Mouse (Mus musculus) left cerebral cortex, adult 9 months (tissue): Measurements from ENCODE around the gene Irf6.

ENCODE experiments used
- DNase-seq, 2 experiments: peaks; one replicate each; pipeline ENCODE4 v3.0.0; 2022; ENCODE audit warnings: low spot score in 2 of 2

Irf6 gene

GRCm38 (mm10) chr1:193152872-193153271 is at the start of gene Irf6:
Gene Irf6, plus strand, starts transcription at chr1:193153111.
- DNase-seq: no peak

GRCm38 (mm10) chr1:193112093-193112492 is 40.8 kb upstream of the Irf6 start:
- DNase-seq: no peak

GRCm38 (mm10) chr1:193122793-193123192 is 30.1 kb upstream of the Irf6 start:
- DNase-seq: peak; percentile 51 to 59

GRCm38 (mm10) chr1:193123290-193123689 is 29.6 kb upstream of the Irf6 start:
- DNase-seq: no peak

GRCm38 (mm10) chr1:193125835-193126234 is 27.1 kb upstream of the Irf6 start:
- DNase-seq: no peak

- DNase-seq: no peak
Measured at GRCm38 (mm10) chr1:193128055-193128454, 24.9 kb upstream of the Irf6 start.

GRCm38 (mm10) chr1:193129321-193129720 is 23.6 kb upstream of the Irf6 start:
- DNase-seq: no peak

GRCm38 (mm10) chr1:193129786-193130455 is 23.0 kb upstream of the Irf6 start, which contains the start of gene Diexf:
Gene Diexf, minus strand, starts transcription at chr1:193130272.
- DNase-seq: peak; percentile 83 to 96

GRCm38 (mm10) chr1:193130456-193130825 is 22.5 kb upstream of the Irf6 start:
- no peak for DNase-seq

GRCm38 (mm10) chr1:193130839-193131238 is 22.1 kb upstream of the Irf6 start:
- DNase-seq: no peak

GRCm38 (mm10) chr1:193131311-193131948 is 21.5 kb upstream of the Irf6 start:
- DNase-seq: no peak

- DNase-seq: no peak
Measured at GRCm38 (mm10) chr1:193132385-193132784, 20.5 kb upstream of the Irf6 start.

- DNase-seq: no peak
Measured at GRCm38 (mm10) chr1:193133726-193134125, 19.2 kb upstream of the Irf6 start.

- DNase-seq: no peak
Measured at GRCm38 (mm10) chr1:193138087-193138486, 14.8 kb upstream of the Irf6 start.

GRCm38 (mm10) chr1:193138669-193139068 is 14.2 kb upstream of the Irf6 start:
- no peak for DNase-seq

- no peak for DNase-seq
Measured at GRCm38 (mm10) chr1:193141118-193141517, 11.8 kb upstream of the Irf6 start.

GRCm38 (mm10) chr1:193142517-193143062 is 10.3 kb upstream of the Irf6 start:
- DNase-seq: no peak

- no peak for DNase-seq
Measured at GRCm38 (mm10) chr1:193144516-193144915, 8.4 kb upstream of the Irf6 start.

GRCm38 (mm10) chr1:193145101-193145500 is 7.8 kb upstream of the Irf6 start:
- no peak for DNase-seq

- no peak for DNase-seq
Measured at GRCm38 (mm10) chr1:193146416-193146815, 6.5 kb upstream of the Irf6 start.

GRCm38 (mm10) chr1:193149231-193149630 is 3.7 kb upstream of the Irf6 start:
- DNase-seq: no peak

GRCm38 (mm10) chr1:193151134-193151533 is 1.8 kb upstream of the Irf6 start:
- no peak for DNase-seq

GRCm38 (mm10) chr1:193153561-193153960 is 650 bp downstream of the Irf6 start:
- no peak for DNase-seq
